Mouse (Mus musculus): Measurements from ENCODE around the gene Gm13277. TPM values are rescaled to one million over a fixed set of nuclear protein-coding genes. Genes with fewer than 3 reads are reported as not detected.
"Not testable (repeated sequence)": the region's sequence is repeated elsewhere in the genome, so short reads cannot be mapped to it uniquely, and the experiment has no call there.

The Gm13277 gene
- not detected in 2 replicates for polyA plus RNA-seq (2014; fragmentation: Nextera tagmentation; extraction: Ambion mirVana)

DNA sequence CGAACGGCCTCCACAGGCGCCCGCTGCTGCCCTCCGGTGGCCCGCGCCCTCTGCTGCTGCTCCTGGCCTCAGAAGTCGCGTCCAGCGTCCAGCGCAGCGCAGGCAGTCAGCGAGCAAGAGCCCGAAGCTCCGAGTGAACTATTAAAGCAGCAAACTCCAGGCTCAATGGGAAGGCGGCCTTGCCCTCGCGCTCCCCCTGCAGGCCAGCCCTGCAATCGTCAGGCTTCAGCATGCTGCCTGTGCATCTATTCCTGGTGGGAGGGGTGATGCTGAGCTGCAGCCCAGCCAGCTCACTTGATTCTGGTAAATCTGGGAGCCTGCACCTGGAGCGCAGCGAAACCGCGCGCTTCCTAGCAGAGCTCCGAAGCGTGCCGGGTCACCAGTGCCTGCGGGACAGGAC lies at the start of gene Gm13277:
Gene Gm13277, plus strand, starts transcription at position 231 of the 400 bp plus-strand sequence.
- H3K36me3 ChIP-seq (ENCODE audit: control insufficient read depth, insufficient read depth, low read length); ATAC-seq (ENCODE audit: insufficient number of reproducible peaks, low FRiP score, low TSS enrichment, low read depth); H3K4me1 ChIP-seq (ENCODE audit: control insufficient read depth, insufficient read depth, low read length); H3K9me3 ChIP-seq (ENCODE audit: control insufficient read depth, low read length); H3K27me3 ChIP-seq (ENCODE audit: control insufficient read depth, insufficient read depth, low read length); H3K4me3 ChIP-seq (ENCODE audit: low read depth, low read length); H3K27ac ChIP-seq (replicated peaks; ENCODE audit: low read depth, low read length); H3K9ac ChIP-seq (ENCODE audit: low read length); H3K4me2 ChIP-seq (ENCODE audit: low read depth, severe bottlenecking); DNase-seq (ENCODE audit: low spot score): not testable (repeated sequence)
- no CpG with 5 or more reads among the region's 28 CpGs for WGBS

DNA sequence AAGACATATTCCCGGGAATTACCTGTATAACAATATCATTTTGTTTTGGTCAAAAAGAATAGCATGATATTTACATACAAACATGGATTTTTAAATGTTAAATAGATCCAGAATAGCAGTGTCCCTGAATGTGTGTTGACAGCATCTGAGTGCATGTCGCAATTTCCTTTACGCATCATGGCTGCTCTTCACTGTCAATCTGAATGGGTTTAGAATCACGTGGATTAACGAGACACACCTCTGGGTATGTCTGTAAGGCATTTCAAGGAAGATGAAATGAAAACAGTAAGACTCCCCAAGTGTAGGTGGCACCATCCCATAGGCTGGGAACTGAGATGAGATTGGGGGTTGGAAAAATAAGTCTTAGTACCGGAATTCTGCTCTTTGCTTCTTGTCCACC lies 49.4 kb upstream of the Gm13277 start:
- WGBS: 85% methylated on average over 6 of the region's 6 CpGs
- Histone ChIP-seq H3K27ac (replicated peaks; ENCODE audit: low read depth, low read length) (no peak overlapping the region), H3K9ac (ENCODE audit: low read length) (no peak overlapping the region), H3K36me3 (ENCODE audit: control insufficient read depth, insufficient read depth, low read length) (no peaks in the 10 kb centered on the region), H3K4me2 (ENCODE audit: low read depth, severe bottlenecking) (no peak overlapping the region), H3K27me3 (ENCODE audit: control insufficient read depth, insufficient read depth, low read length) (no peaks in the 10 kb centered on the region), H3K4me1 (ENCODE audit: control insufficient read depth, insufficient read depth, low read length) (no peaks in the 10 kb centered on the region), H3K4me3 (ENCODE audit: low read depth, low read length) (no peak overlapping the region), H3K9me3 (ENCODE audit: control insufficient read depth, low read length) (no peaks in the 10 kb centered on the region)
- DNase-seq (ENCODE audit: low spot score) (no peak), ATAC-seq (ENCODE audit: insufficient number of reproducible peaks, low FRiP score, low TSS enrichment, low read depth) (no peak)

DNA sequence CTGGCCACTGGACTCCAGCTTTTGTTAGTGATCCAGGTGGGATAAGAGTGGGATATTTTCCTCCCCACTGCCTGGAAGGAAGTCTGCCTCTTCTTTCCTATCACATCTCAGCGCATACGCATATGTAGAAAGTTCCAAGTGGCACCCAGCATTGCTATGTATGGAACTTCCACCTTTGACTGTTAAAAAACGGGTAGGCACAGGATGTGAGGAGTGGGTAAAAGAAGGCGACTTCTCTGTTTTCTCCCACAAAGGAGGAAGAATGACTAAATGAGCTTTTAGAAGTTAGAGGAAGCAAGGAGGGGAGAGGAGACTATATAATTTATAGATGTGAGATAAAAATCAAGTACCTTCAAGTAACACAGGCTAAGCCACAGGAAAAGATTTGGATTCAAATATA lies 47.0 kb upstream of the Gm13277 start:
- DNase-seq (ENCODE audit: low spot score): no peak
- no peak overlapping the region for H3K4me3 ChIP-seq (ENCODE audit: low read depth, low read length)
- H3K4me2 ChIP-seq (ENCODE audit: low read depth, severe bottlenecking): no peak overlapping the region
- no peaks in the 10 kb centered on the region for H3K27me3 ChIP-seq (ENCODE audit: control insufficient read depth, insufficient read depth, low read length)
- no peaks in the 10 kb centered on the region for H3K36me3 ChIP-seq (ENCODE audit: control insufficient read depth, insufficient read depth, low read length)
- ATAC-seq (ENCODE audit: insufficient number of reproducible peaks, low FRiP score, low TSS enrichment, low read depth): no peak
- no peak overlapping the region for H3K9ac ChIP-seq (ENCODE audit: low read length)
- 95% methylated on average over 4 of the region's 4 CpGs for WGBS
- H3K27ac ChIP-seq (replicated peaks; ENCODE audit: low read depth, low read length): no peak overlapping the region
- H3K4me1 ChIP-seq (ENCODE audit: control insufficient read depth, insufficient read depth, low read length): no peaks in the 10 kb centered on the region
- H3K9me3 ChIP-seq (ENCODE audit: control insufficient read depth, low read length): no peaks in the 10 kb centered on the region

DNA sequence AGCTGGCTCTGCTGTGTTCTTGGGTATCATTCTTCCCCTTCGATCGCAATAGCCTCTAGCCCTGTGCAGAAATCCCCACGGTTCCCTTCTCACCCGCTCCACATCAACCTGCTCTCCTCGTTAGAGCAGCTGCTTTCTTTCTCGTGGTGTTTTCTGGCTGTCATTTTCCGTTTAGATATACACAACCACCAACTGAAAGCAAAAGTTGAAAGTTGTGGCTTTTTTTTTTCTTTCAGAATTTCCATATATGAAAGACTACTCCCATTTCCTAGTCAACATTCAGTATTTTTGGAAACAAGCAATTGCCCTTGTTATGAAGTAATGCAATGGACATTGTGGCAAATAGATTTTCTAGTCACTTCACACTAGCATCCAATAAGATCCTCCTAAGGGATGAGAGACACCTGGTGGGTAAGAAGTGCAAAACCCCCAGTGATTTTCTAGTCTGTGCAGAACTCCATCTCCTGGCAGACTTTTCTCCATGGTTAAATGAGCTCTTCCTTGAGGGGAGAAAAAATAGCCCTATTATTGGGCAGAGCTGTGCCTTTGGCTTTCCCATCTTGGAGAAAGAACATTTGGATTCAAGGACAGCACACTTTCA lies 45.6 kb upstream of the Gm13277 start:
- Histone ChIP-seq H3K4me3 (ENCODE audit: low read depth, low read length) (no peak overlapping the region), H3K4me2 (ENCODE audit: low read depth, severe bottlenecking) (no peak overlapping the region), H3K27me3 (ENCODE audit: control insufficient read depth, insufficient read depth, low read length) (no peaks in the 10 kb centered on the region), H3K9me3 (ENCODE audit: control insufficient read depth, low read length) (no peaks in the 10 kb centered on the region), H3K9ac (ENCODE audit: low read length) (no peak overlapping the region), H3K27ac (replicated peaks; ENCODE audit: low read depth, low read length) (no peak overlapping the region), H3K4me1 (ENCODE audit: control insufficient read depth, insufficient read depth, low read length) (no peaks in the 10 kb centered on the region), H3K36me3 (ENCODE audit: control insufficient read depth, insufficient read depth, low read length) (no peaks in the 10 kb centered on the region)
- 72% methylated on average over 7 of the region's 7 CpGs for WGBS
- ATAC-seq (ENCODE audit: insufficient number of reproducible peaks, low FRiP score, low TSS enrichment, low read depth): no peak
- DNase-seq (ENCODE audit: low spot score): no peak

- H3K27me3 ChIP-seq (ENCODE audit: control insufficient read depth, insufficient read depth, low read length): no peaks in the 10 kb centered on the region
- no peak overlapping the region for H3K4me3 ChIP-seq (ENCODE audit: low read depth, low read length)
- H3K27ac ChIP-seq (replicated peaks; ENCODE audit: low read depth, low read length): no peak overlapping the region
- ATAC-seq (ENCODE audit: insufficient number of reproducible peaks, low FRiP score, low TSS enrichment, low read depth) (no peak), DNase-seq (ENCODE audit: low spot score) (no peak)
- no peak overlapping the region for H3K9ac ChIP-seq (ENCODE audit: low read length)
- no peaks in the 10 kb centered on the region for H3K36me3 ChIP-seq (ENCODE audit: control insufficient read depth, insufficient read depth, low read length)
- 80% methylated on average over 3 of the region's 3 CpGs for WGBS
- H3K4me2 ChIP-seq (ENCODE audit: low read depth, severe bottlenecking): no peak overlapping the region
- H3K4me1 ChIP-seq (ENCODE audit: control insufficient read depth, insufficient read depth, low read length): no peaks in the 10 kb centered on the region
- H3K9me3 ChIP-seq (ENCODE audit: control insufficient read depth, low read length): no peaks in the 10 kb centered on the region
Measured at GRCm38 (mm10) chr4:88744207-88744606, 44.2 kb upstream of the Gm13277 start.

DNA sequence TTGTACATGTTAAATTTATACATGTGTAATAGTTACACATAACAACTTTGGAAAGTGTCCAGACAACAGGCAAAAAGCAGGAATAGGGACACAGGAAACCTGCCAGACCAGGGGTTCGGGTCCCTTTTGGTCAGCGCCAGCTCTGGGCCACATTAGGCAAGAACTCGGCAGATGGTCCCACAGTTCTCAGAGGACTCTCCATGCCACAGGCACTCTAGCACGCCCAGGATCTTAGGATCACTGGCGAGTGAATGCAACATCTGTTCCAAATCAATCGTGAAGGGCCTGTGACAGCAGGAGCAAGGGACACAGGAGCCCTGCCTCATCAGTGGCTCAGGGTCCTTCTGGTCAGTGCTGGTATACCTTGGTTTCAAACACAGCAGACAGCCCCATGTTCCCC lies 38.5 kb upstream of the Gm13277 start:
- 29% methylated on average over 6 of the region's 6 CpGs for WGBS

DNA sequence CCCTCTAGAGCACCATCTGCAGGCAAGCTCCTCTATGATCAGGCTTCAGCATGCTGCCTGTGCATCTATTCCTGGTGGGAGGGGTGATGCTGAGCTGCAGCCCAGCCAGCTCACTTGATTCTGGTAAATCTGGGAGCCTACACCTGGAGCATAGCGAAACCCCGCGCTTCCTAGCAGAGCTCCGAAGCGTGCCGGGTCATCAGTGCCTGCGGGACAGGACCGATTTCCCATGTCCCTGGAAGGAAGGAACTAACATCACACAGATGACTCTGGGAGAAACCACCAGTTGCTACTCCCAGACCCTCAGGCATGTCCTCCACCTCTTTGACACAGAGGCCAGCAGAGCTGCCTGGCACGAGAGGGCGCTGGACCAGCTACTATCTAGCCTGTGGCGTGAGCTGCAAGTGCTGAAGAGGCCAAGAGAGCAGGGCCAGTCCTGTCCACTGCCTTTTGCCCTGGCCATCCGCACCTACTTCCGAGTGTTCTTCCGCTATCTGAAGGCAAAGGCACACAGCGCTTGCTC lies 33.6 kb upstream of the Gm13277 start, which contains the start of gene Gm13271:
Gene Gm13271, plus strand, starts transcription at position 51 of the 523 bp plus-strand sequence.
- not testable (repeated sequence) for H3K36me3 ChIP-seq (ENCODE audit: control insufficient read depth, insufficient read depth, low read length); H3K4me2 ChIP-seq (ENCODE audit: low read depth, severe bottlenecking); H3K4me3 ChIP-seq (ENCODE audit: low read depth, low read length); ATAC-seq (ENCODE audit: insufficient number of reproducible peaks, low FRiP score, low TSS enrichment, low read depth); DNase-seq (ENCODE audit: low spot score); H3K9me3 ChIP-seq (ENCODE audit: control insufficient read depth, low read length); H3K27ac ChIP-seq (replicated peaks; ENCODE audit: low read depth, low read length); H3K4me1 ChIP-seq (ENCODE audit: control insufficient read depth, insufficient read depth, low read length); H3K27me3 ChIP-seq (ENCODE audit: control insufficient read depth, insufficient read depth, low read length); H3K9ac ChIP-seq (ENCODE audit: low read length)
- 74% methylated on average over 14 of the region's 15 CpGs for WGBS

More for the DNA sequence above, 38.5 kb upstream of the Gm13277 start:
- Histone ChIP-seq H3K4me3 (ENCODE audit: low read depth, low read length) (no peak overlapping the region), H3K4me2 (ENCODE audit: low read depth, severe bottlenecking) (no peak overlapping the region), H3K4me1 (ENCODE audit: control insufficient read depth, insufficient read depth, low read length) (no peaks in the 10 kb centered on the region), H3K9ac (ENCODE audit: low read length) (no peak overlapping the region), H3K27me3 (ENCODE audit: control insufficient read depth, insufficient read depth, low read length) (no peaks in the 10 kb centered on the region), H3K9me3 (ENCODE audit: control insufficient read depth, low read length) (no peaks in the 10 kb centered on the region), H3K27ac (replicated peaks; ENCODE audit: low read depth, low read length) (no peak overlapping the region), H3K36me3 (ENCODE audit: control insufficient read depth, insufficient read depth, low read length) (no peaks in the 10 kb centered on the region)
- DNase-seq (ENCODE audit: low spot score) (no peak), ATAC-seq (ENCODE audit: insufficient number of reproducible peaks, low FRiP score, low TSS enrichment, low read depth) (no peak)

DNA sequence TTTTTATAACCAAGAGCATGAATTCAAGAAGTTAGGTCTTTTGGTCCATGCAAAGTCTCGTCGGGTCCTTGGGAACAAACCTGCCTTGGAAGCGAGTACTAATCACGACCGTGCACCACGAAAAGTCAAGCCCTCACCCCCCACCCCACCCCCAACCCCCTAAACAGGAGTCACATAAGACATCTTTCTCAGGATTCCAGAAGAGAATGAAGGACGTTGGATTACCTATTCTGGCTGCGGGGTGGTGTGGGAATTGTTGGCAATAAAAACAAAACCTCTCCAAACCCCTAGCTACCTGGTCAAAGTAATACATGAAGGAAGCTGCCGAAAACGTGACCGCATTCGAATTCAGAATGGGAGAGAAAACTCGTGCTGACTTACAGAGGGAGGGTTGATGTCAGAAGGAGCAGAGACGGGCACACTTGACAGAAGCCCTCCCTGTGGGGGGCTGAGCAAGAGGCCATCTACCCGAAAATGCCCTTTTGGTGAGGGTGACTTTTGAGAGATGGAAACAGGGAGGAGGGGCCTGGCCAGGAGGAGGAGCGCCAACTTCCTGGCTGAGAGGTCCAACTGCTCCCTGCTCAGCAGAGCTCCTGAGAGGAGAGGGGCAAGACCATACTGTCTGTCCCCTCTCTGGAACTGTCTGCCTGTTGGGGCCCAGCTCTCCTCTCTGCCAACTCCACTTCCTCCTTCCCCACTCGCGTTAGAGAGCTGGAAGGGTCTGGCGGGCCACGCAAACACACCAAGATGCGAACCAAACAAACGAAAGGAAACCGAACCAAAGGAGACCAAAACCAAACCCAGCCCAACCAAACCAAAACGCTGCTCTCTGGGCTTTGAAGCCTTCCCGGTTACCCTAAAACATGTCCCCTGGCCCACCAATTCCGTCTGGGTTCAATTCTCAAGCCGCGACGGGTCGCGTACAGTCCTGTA lies 31.6 kb upstream of the Gm13277 start:
- H3K9ac ChIP-seq (ENCODE audit: low read length): peak overlapping the region; percentile 60
- peak overlapping the region; percentile 77 for H3K27ac ChIP-seq (replicated peaks; ENCODE audit: low read depth, low read length)
- peak; percentile 58 for DNase-seq (ENCODE audit: low spot score)
- H3K4me2 ChIP-seq (ENCODE audit: low read depth, severe bottlenecking): peak overlapping the region; percentile 61
- peak overlapping the region; percentile 37 for H3K4me3 ChIP-seq (ENCODE audit: low read depth, low read length)
- not testable (repeated sequence) for H3K27me3 ChIP-seq (ENCODE audit: control insufficient read depth, insufficient read depth, low read length); ATAC-seq (ENCODE audit: insufficient number of reproducible peaks, low FRiP score, low TSS enrichment, low read depth); H3K36me3 ChIP-seq (ENCODE audit: control insufficient read depth, insufficient read depth, low read length); H3K9me3 ChIP-seq (ENCODE audit: control insufficient read depth, low read length); H3K4me1 ChIP-seq (ENCODE audit: control insufficient read depth, insufficient read depth, low read length)
- WGBS: 14% methylated on average over 28 of the region's 31 CpGs
